Mouse (Mus musculus): Measurements from ENCODE around the gene Wipi1. TPM values are rescaled to one million over a fixed set of nuclear protein-coding genes. Genes with fewer than 3 reads are reported as not detected.
"Not testable (repeated sequence)": the region's sequence is repeated elsewhere in the genome, so short reads cannot be mapped to it uniquely, and the experiment has no call there.

Gene Wipi1
- polyA plus RNA-seq, 1 experiment from 2014 or later, result 31.5 TPM

- Histone ChIP-seq H3K4me3 (ENCODE audit: control insufficient read depth in 1 of 2, insufficient read depth in 1 of 2, low read depth in 1 of 2, low read length in 2 of 2) (no peak overlapping the region), H3K36me3 (ENCODE audit: control insufficient read depth, insufficient read depth, low read length) (no peaks in the 10 kb centered on the region), H3K27ac (replicated peaks in 1 of 2; ENCODE audit: control insufficient read depth in 1 of 2, insufficient read depth in 1 of 2, low read depth in 2 of 2, low read length in 2 of 2) (peak overlapping the region; percentile 84 to 85), H3K4me1 (ENCODE audit: control insufficient read depth in 2 of 2, insufficient read depth in 2 of 2, low read length in 2 of 2) (peaks cover 10 to 17% of the 10 kb centered on the region in 2 experiments), H3K9ac (ENCODE audit: low read length) (no peak overlapping the region), H3K9me3 (ENCODE audit: control insufficient read depth, low read length) (no peaks in the 10 kb centered on the region), H3K27me3 (ENCODE audit: control insufficient read depth, insufficient read depth, low read length) (no peaks in the 10 kb centered on the region), H3K4me2 (ENCODE audit: low read length) (peak overlapping the region; percentile 46)
- WGBS, result 2% methylated on average over 10 of the region's 10 CpGs
- peak; percentile 88 for ATAC-seq (ENCODE audit: insufficient number of reproducible peaks, insufficient read depth, low FRiP score, low read depth)
These were observed 17.3 kb upstream of the Wipi1 start for GRCm38 (mm10) chr11:109629021-109629521.

DNA sequence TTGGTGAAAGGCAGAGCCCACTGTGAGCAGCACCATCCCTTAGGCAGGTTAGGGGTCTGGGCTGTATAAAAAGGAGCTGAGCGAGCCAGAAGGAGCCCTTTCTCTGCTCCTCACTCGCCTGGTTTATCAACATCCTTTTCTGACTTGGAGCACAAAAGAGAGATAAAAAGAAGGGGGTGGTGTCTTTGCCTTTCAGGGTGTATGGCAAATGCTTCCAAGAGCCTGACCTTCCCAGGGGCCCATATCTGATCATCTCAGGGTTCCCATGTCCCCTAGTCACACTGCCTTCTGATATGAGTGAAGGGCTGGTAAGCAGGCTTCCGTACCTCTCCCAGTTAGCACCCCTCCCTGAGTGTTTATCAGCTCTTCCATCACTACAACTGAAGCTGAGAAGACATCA is 16.3 kb upstream of the Wipi1 start:
- no peak for ATAC-seq (ENCODE audit: insufficient number of reproducible peaks, insufficient read depth, low FRiP score, low read depth)
- H3K9me3 ChIP-seq (ENCODE audit: control insufficient read depth, low read length), result no peaks in the 10 kb centered on the region
- WGBS, result 65% methylated on average over 3 of the region's 3 CpGs
- H3K4me3 ChIP-seq (ENCODE audit: control insufficient read depth in 1 of 2, insufficient read depth in 1 of 2, low read depth in 1 of 2, low read length in 2 of 2), result no peak overlapping the region
- H3K4me2 ChIP-seq (ENCODE audit: low read length), result no peak overlapping the region
- peak overlapping the region in 1 of 2 experiments; percentile 85; a peak in 2 of 4 replicates for H3K27ac ChIP-seq (replicated peaks in 1 of 2; ENCODE audit: control insufficient read depth in 1 of 2, insufficient read depth in 1 of 2, low read depth in 2 of 2, low read length in 2 of 2)
- H3K9ac ChIP-seq (ENCODE audit: low read length), result no peak overlapping the region
- H3K36me3 ChIP-seq (ENCODE audit: control insufficient read depth, insufficient read depth, low read length), result no peaks in the 10 kb centered on the region
- no peaks in the 10 kb centered on the region for H3K27me3 ChIP-seq (ENCODE audit: control insufficient read depth, insufficient read depth, low read length)
- peaks cover 17 to 27% of the 10 kb centered on the region in 2 experiments for H3K4me1 ChIP-seq (ENCODE audit: control insufficient read depth in 2 of 2, insufficient read depth in 2 of 2, low read length in 2 of 2)

DNA sequence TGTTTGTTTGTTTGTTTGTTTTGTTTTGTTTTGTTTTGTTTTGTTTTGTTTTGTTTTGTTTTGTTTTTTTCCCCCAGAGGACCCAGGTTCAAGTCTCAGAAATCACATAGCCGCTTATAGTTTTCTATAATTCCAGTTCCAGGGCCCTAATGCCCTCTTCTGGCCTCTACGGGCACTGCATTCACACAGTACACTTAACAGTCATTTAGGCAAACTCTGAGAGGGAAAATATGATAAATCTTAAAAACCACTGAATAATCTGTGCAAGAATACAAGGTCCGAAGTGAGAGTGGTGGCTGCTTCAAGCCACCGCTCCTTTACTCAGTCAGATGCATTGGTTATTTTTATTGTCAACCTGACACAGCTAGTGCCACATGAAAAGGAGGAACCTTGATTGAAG is 15.9 kb upstream of the Wipi1 start:
- 89% methylated on average over 4 of the region's 4 CpGs for WGBS
- Histone ChIP-seq H3K9ac (ENCODE audit: low read length) (no peak overlapping the region), H3K27ac (replicated peaks in 1 of 2; ENCODE audit: control insufficient read depth in 1 of 2, insufficient read depth in 1 of 2, low read depth in 2 of 2, low read length in 2 of 2) (peak overlapping the region in 1 of 2 experiments; percentile 85; a peak in 2 of 4 replicates), H3K36me3 (ENCODE audit: control insufficient read depth, insufficient read depth, low read length) (no peaks in the 10 kb centered on the region), H3K4me2 (ENCODE audit: low read length) (no peak overlapping the region), H3K4me3 (ENCODE audit: control insufficient read depth in 1 of 2, insufficient read depth in 1 of 2, low read depth in 1 of 2, low read length in 2 of 2) (no peak overlapping the region), H3K9me3 (ENCODE audit: control insufficient read depth, low read length) (no peaks in the 10 kb centered on the region), H3K27me3 (ENCODE audit: control insufficient read depth, insufficient read depth, low read length) (no peaks in the 10 kb centered on the region), H3K4me1 (ENCODE audit: control insufficient read depth in 2 of 2, insufficient read depth in 2 of 2, low read length in 2 of 2) (peaks cover 18 to 31% of the 10 kb centered on the region in 2 experiments)
- ATAC-seq (ENCODE audit: insufficient number of reproducible peaks, insufficient read depth, low FRiP score, low read depth), result no peak

DNA sequence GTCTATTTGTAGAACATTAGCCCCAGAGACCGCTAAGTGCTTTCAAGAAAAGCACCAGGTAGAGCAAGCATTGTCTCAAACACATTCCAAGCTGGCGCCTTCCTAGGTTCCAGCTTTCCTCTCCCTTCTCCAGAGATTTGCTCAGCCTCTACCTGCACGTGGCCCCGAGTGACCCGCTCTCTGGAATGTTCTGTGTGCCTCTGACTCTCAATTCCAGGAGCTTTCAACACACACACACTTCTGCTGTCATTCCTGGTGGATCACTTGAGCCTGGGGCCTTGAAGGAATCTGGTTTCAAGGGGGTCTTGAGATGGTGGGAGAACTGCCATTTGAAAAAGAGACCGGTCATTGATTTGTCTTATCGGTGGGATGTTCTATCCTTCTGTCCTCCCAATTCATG is 11.5 kb upstream of the Wipi1 start:
- Histone ChIP-seq H3K36me3 (ENCODE audit: control insufficient read depth, insufficient read depth, low read length) (no peaks in the 10 kb centered on the region), H3K4me1 (ENCODE audit: control insufficient read depth in 2 of 2, insufficient read depth in 2 of 2, low read length in 2 of 2) (peaks cover 19 to 31% of the 10 kb centered on the region in 2 experiments), H3K9ac (ENCODE audit: low read length) (peak overlapping the region; percentile 46; the same call in 1 of the 2 replicates), H3K27me3 (ENCODE audit: control insufficient read depth, insufficient read depth, low read length) (no peaks in the 10 kb centered on the region), H3K4me3 (ENCODE audit: control insufficient read depth in 1 of 2, insufficient read depth in 1 of 2, low read depth in 1 of 2, low read length in 2 of 2) (no peak overlapping the region), H3K27ac (replicated peaks in 1 of 2; ENCODE audit: control insufficient read depth in 1 of 2, insufficient read depth in 1 of 2, low read depth in 2 of 2, low read length in 2 of 2) (peak overlapping the region; percentile 91 to 93), H3K9me3 (ENCODE audit: control insufficient read depth, low read length) (no peaks in the 10 kb centered on the region), H3K4me2 (ENCODE audit: low read length) (peak overlapping the region; percentile 66)
- no peak for ATAC-seq (ENCODE audit: insufficient number of reproducible peaks, insufficient read depth, low FRiP score, low read depth)
- WGBS, result 38% methylated on average over 7 of the region's 7 CpGs

- Histone ChIP-seq H3K27me3 (ENCODE audit: control insufficient read depth, insufficient read depth, low read length) (no peaks in the 10 kb centered on the region), H3K9me3 (ENCODE audit: control insufficient read depth, low read length) (no peaks in the 10 kb centered on the region), H3K4me1 (ENCODE audit: control insufficient read depth in 2 of 2, insufficient read depth in 2 of 2, low read length in 2 of 2) (peaks cover 17 to 26% of the 10 kb centered on the region in 2 experiments), H3K4me2 (ENCODE audit: low read length) (peak overlapping the region; percentile 66), H3K27ac (replicated peaks in 1 of 2; ENCODE audit: control insufficient read depth in 1 of 2, insufficient read depth in 1 of 2, low read depth in 2 of 2, low read length in 2 of 2) (peak overlapping the region; percentile 93), H3K4me3 (ENCODE audit: control insufficient read depth in 1 of 2, insufficient read depth in 1 of 2, low read depth in 1 of 2, low read length in 2 of 2) (peak overlapping the region; percentile 24 to 27; a peak in 3 of 4 replicates), H3K36me3 (ENCODE audit: control insufficient read depth, insufficient read depth, low read length) (no peaks in the 10 kb centered on the region), H3K9ac (ENCODE audit: low read length) (peak overlapping the region; percentile 46; the same call in 1 of the 2 replicates)
- WGBS, result 1% methylated on average over 15 of the region's 15 CpGs
- ATAC-seq (ENCODE audit: insufficient number of reproducible peaks, insufficient read depth, low FRiP score, low read depth), result peak; percentile 72
These were observed 10.8 kb upstream of the Wipi1 start for GRCm38 (mm10) chr11:109622518-109623037.

DNA sequence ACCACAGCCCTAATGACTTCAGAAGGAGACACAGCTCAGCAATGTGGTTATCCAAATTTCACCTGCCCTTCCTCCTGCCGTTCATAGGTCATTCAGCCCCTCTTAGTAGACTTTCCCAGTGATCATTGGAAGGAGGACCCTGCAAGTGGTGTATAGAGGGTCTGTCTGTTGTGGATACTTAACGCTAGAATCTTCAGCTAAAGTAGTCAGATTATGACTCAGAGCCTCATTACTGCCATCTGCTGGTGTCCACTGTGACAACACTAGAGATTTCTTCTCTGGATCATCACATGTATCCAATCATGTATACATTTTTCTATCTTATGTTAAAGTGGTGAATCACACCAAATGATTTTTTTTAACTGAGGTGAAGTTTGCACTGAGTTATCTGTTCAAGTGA is 9.4 kb upstream of the Wipi1 start:
- no peak overlapping the region for H3K9ac ChIP-seq (ENCODE audit: low read length)
- H3K9me3 ChIP-seq (ENCODE audit: control insufficient read depth, low read length), result no peaks in the 10 kb centered on the region
- no peak overlapping the region for H3K4me3 ChIP-seq (ENCODE audit: control insufficient read depth in 1 of 2, insufficient read depth in 1 of 2, low read depth in 1 of 2, low read length in 2 of 2)
- ATAC-seq (ENCODE audit: insufficient number of reproducible peaks, insufficient read depth, low FRiP score, low read depth), result no peak
- 12% methylated on average over 2 of the region's 2 CpGs for WGBS
- H3K4me1 ChIP-seq (ENCODE audit: control insufficient read depth in 2 of 2, insufficient read depth in 2 of 2, low read length in 2 of 2), result peaks cover 20 to 36% of the 10 kb centered on the region in 2 experiments
- H3K27ac ChIP-seq (replicated peaks in 1 of 2; ENCODE audit: control insufficient read depth in 1 of 2, insufficient read depth in 1 of 2, low read depth in 2 of 2, low read length in 2 of 2), result peak overlapping the region in 1 of 2 experiments; percentile 93; a peak in 1 of 4 replicates
- H3K36me3 ChIP-seq (ENCODE audit: control insufficient read depth, insufficient read depth, low read length), result no peaks in the 10 kb centered on the region
- no peaks in the 10 kb centered on the region for H3K27me3 ChIP-seq (ENCODE audit: control insufficient read depth, insufficient read depth, low read length)
- H3K4me2 ChIP-seq (ENCODE audit: low read length), result no peak overlapping the region

- Histone ChIP-seq H3K36me3 (ENCODE audit: control insufficient read depth, insufficient read depth, low read length) (no peaks in the 10 kb centered on the region), H3K4me2 (ENCODE audit: low read length) (no peak overlapping the region), H3K27me3 (ENCODE audit: control insufficient read depth, insufficient read depth, low read length) (no peaks in the 10 kb centered on the region), H3K9me3 (ENCODE audit: control insufficient read depth, low read length) (no peaks in the 10 kb centered on the region), H3K9ac (ENCODE audit: low read length) (no peak overlapping the region), H3K4me1 (ENCODE audit: control insufficient read depth in 2 of 2, insufficient read depth in 2 of 2, low read length in 2 of 2) (peaks cover 20 to 36% of the 10 kb centered on the region in 2 experiments), H3K4me3 (ENCODE audit: control insufficient read depth in 1 of 2, insufficient read depth in 1 of 2, low read depth in 1 of 2, low read length in 2 of 2) (no peak overlapping the region), H3K27ac (replicated peaks in 1 of 2; ENCODE audit: control insufficient read depth in 1 of 2, insufficient read depth in 1 of 2, low read depth in 2 of 2, low read length in 2 of 2) (no peak overlapping the region)
- no peak for ATAC-seq (ENCODE audit: insufficient number of reproducible peaks, insufficient read depth, low FRiP score, low read depth)
- 74% methylated on average over 6 of the region's 6 CpGs for WGBS
These were observed 8.6 kb upstream of the Wipi1 start for GRCm38 (mm10) chr11:109620356-109620755.

DNA sequence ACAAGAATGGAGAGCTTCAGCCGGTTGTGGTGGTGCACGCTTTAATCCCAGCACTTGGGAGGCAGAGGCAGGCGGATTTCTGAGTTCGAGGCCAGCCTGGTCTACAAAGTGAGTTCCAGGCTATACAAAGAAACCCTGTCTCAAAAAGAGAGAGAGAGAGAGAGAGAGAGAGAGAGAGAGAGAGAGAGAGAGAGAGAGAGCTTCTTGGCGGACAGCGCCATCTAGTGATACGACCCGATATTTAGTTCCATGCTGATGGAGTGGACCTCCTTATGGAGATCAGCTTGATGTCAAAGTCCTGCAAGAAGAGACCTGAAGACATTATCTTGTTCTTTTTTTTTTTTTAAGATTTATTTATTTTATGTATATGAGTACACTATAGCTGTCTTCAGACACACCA is 7.3 kb upstream of the Wipi1 start:
- not testable (repeated sequence) for H3K27ac ChIP-seq (replicated peaks in 1 of 2; ENCODE audit: control insufficient read depth in 1 of 2, insufficient read depth in 1 of 2, low read depth in 2 of 2, low read length in 2 of 2); H3K9ac ChIP-seq (ENCODE audit: low read length); H3K4me2 ChIP-seq (ENCODE audit: low read length); ATAC-seq (ENCODE audit: insufficient number of reproducible peaks, insufficient read depth, low FRiP score, low read depth); H3K27me3 ChIP-seq (ENCODE audit: control insufficient read depth, insufficient read depth, low read length); H3K36me3 ChIP-seq (ENCODE audit: control insufficient read depth, insufficient read depth, low read length); H3K9me3 ChIP-seq (ENCODE audit: control insufficient read depth, low read length); H3K4me3 ChIP-seq (ENCODE audit: control insufficient read depth in 1 of 2, insufficient read depth in 1 of 2, low read depth in 1 of 2, low read length in 2 of 2)
- peaks cover 19 to 36% of the 10 kb centered on the region in 2 experiments for H3K4me1 ChIP-seq (ENCODE audit: control insufficient read depth in 2 of 2, insufficient read depth in 2 of 2, low read length in 2 of 2)
- WGBS, result 38% methylated on average over 8 of the region's 8 CpGs
